Mouse (Mus musculus): ENCODE data around the gene Uaca.

Uaca gene

GRCm38 (mm10) chr9:60837078-60837448, 42.7 kb downstream of the Uaca start:
- no peak for DNase-seq (ENCODE audit: low read depth, low spot score)

GRCm38 (mm10) chr9:60837449-60838141, 43.3 kb downstream of the Uaca start:
- DNase-seq (ENCODE audit: low read depth, low spot score): no peak

GRCm38 (mm10) chr9:60838331-60838872, 44.1 kb downstream of the Uaca start:
- no peak for DNase-seq (ENCODE audit: low read depth, low spot score)

- no peak for DNase-seq (ENCODE audit: low read depth, low spot score)
These were observed 47.1 kb downstream of the Uaca start for GRCm38 (mm10) chr9:60841393-60841792.

- DNase-seq (ENCODE audit: low read depth, low spot score): no peak
These were observed 49.2 kb downstream of the Uaca start for GRCm38 (mm10) chr9:60843415-60844076.

- no peak for DNase-seq (ENCODE audit: low read depth, low spot score)
These were observed 54.4 kb downstream of the Uaca start for GRCm38 (mm10) chr9:60848730-60849129.

- DNase-seq (ENCODE audit: low read depth, low spot score): no peak
These were observed 55.6 kb downstream of the Uaca start for GRCm38 (mm10) chr9:60849986-60850385.

- no peak for DNase-seq (ENCODE audit: low read depth, low spot score)
These were observed 59.9 kb downstream of the Uaca start for GRCm38 (mm10) chr9:60854196-60854595.

- DNase-seq (ENCODE audit: low read depth, low spot score): peak; percentile 47
These were observed 63.5 kb downstream of the Uaca start for GRCm38 (mm10) chr9:60857833-60858232.

- DNase-seq (ENCODE audit: low read depth, low spot score): peak; percentile 66
These were observed 64.1 kb downstream of the Uaca start for GRCm38 (mm10) chr9:60858306-60858960.

- no peak for DNase-seq (ENCODE audit: low read depth, low spot score)
These were observed 64.7 kb downstream of the Uaca start for GRCm38 (mm10) chr9:60859031-60859430.

- no peak for DNase-seq (ENCODE audit: low read depth, low spot score)
These were observed 66.7 kb downstream of the Uaca start for GRCm38 (mm10) chr9:60861030-60861429.

- DNase-seq (ENCODE audit: low read depth, low spot score): no peak
These were observed 70.3 kb downstream of the Uaca start for GRCm38 (mm10) chr9:60864664-60865063.

- DNase-seq (ENCODE audit: low read depth, low spot score): no peak
These were observed 71.5 kb downstream of the Uaca start for GRCm38 (mm10) chr9:60865866-60866265.

- no peak for DNase-seq (ENCODE audit: low read depth, low spot score)
These were observed 76.1 kb downstream of the Uaca start for GRCm38 (mm10) chr9:60870451-60870850.

GRCm38 (mm10) chr9:60870919-60871503, 76.7 kb downstream of the Uaca start:
- no peak for DNase-seq (ENCODE audit: low read depth, low spot score)

- no peak for DNase-seq (ENCODE audit: low read depth, low spot score)
These were observed 79.1 kb downstream of the Uaca start for GRCm38 (mm10) chr9:60873257-60874054.

- no peak for DNase-seq (ENCODE audit: low read depth, low spot score)
These were observed 79.7 kb downstream of the Uaca start for GRCm38 (mm10) chr9:60874055-60874392.

GRCm38 (mm10) chr9:60876085-60876484, 81.7 kb downstream of the Uaca start:
- DNase-seq (ENCODE audit: low read depth, low spot score): no peak

GRCm38 (mm10) chr9:60876531-60876930, 82.2 kb downstream of the Uaca start:
- no peak for DNase-seq (ENCODE audit: low read depth, low spot score)

- DNase-seq (ENCODE audit: low read depth, low spot score): no peak
These were observed 83.8 kb downstream of the Uaca start for GRCm38 (mm10) chr9:60878051-60878557.

Measured in A20 (cell line).